Mouse (Mus musculus) heart, postnatal 14 days (tissue): ENCODE results near the gene Bsg. TPM values are rescaled to one million over a fixed set of nuclear protein-coding genes. Genes with fewer than 3 reads are reported as not detected.

Experiments used
- DNase-seq, 2 experiments: peaks; one replicate each; pipeline ENCODE4 v3.0.0; 2021 to 2022
- intact Hi-C: fragments of 180-260 bp; cut with DNase I; formaldehyde crosslinking; loops from one replicate; pipeline ENCODE4 v1.15.1; 2025
- total RNA-seq, 2 experiments: library from RNA; stranded (reverse); gene quantifications; 2 replicates each; pipeline ENCODE4 v1.2.3; 2021

The Bsg gene
- total RNA-seq, 2 experiments from 2014 or later: 1,285 to 1,330 TPM

DNA sequence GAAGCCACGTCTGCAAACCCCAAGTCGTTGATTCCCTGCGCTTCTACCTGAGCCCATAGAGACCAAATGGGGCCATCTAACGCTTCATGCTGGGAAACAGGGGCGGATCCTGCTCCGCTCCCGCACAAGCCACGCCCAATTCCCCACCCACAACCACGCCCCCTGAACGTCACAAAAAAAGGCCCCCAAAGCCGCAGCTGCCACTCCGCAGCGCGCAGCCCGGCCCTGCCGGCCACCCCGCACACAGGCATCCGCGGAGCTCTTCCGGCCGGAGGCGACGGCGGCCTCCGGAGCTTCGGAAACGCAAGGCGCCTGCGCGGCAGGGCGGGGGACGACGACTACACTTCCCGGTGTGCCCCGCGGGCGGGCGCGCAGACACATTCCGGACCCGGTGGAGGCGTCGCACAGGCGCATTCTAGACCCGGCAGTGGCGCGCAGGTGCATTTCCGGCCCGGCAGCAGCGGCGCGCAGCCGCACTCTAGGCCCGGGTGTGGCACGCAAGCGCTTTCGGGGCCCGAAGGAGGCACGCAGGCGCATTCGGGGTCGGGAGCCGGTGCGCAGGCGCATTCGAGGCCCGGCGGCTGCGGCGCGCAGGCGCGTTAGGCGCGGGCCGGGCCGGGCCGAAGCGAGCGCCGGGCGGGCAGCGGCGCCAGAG, 22.6 kb upstream of the Bsg start, which contains the start of gene Cdc34:
TSS of gene Cdc34 (plus strand) at position 605 of the 655 bp plus-strand sequence.
- peak; percentile 99 for DNase-seq
- intact Hi-C loops: no loop called here

DNA sequence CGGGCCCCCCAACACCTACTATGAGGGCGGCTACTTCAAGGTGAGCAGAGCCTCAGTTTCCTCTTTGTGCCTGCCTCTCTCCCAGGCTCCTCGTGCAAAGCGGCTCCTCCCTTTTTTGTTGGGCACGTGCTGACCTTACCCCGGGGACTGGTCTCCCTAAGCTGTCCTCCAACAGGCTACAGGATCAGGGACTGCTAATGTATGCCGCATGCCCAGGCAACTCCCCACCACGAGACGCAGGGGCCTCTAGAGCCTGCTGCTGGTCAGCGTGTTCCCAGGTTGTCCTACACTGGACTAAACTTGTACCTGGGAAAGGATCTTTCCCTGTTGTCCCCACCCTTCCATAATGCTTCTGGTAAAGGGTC, 21.8 kb upstream of the Bsg start:
- intact Hi-C loops: no loop called here
- no peak for DNase-seq

DNA sequence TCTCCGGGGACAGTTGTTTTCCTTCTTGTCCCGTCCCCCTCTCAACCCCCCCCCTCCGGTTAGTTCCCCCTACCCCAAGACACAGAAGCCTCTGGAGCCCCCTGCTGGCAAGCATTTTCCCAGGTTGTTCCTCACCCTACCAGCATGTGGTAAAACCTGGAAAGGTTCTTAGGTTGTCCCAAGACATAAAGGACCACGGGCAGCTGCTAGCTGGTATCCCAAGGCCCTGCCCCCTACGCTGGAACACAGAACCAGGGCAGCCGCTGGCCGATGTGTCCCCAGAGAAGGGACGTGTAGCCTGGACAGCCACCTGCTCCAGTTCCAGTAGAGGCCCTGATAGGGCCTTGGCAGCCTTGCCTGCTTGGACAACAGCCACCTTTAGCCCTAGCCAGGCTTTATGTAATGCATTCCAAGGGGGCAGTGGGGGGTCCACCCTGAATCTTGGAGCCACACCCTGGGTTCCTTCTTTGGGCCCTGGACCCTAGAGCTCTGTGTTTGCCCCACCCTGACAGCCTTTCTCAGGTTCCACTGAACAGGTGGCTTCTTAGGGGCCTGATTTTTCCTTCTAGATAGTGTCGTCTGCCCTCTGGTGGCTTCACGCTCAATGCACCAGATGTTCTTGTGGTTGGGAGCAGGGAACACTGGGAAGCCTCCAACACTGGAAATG, 21.2 kb upstream of the Bsg start:
- intact Hi-C loops: no loop called here
- DNase-seq: peak; percentile 67 to 75

DNA sequence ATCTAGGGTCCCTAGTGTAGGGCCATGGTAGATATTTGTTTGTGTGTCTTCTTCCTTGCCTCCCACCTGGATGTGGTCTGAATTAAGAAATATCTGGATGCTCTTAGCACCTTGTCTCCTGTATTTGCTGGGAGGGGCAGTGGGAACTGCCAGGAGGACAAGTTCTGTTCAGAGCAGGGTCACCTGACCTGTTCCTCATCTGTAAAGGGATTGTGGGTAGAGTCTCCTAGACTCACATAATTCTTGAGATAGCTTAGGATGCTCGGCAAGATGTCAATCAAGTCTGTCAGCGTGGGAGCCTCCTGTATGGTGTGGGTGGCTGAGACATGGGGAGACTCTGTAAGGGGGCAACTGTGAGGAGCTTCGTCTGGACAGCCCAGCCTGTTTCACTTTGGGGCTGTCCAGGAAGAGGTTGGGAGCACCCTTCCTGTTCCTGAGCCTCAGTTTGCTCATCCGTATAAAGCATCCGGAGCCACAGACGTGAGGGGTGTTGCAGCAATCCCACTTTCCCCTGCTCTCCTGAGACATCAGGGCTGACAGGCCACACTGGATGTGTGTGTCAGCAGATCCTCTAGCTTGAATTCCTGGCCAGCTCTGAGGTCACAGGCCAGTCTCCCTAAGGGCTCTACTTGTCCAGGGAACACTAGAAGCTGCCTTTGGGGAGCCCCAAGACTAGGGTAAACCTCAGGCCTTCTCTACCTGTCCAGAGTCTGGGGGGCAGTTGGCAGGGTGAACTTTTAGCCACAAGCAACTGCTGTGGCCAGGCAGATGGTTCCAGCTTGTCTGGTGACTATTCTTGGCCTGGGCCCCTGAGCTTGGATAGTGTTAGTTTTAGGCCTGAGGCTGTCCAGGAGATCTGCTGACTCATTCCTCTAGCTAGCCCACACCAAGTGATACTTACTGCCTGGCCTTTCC, 20.3 kb upstream of the Bsg start:
- intact Hi-C loops: no loop called here
- peak; percentile 55 to 58 for DNase-seq

DNA sequence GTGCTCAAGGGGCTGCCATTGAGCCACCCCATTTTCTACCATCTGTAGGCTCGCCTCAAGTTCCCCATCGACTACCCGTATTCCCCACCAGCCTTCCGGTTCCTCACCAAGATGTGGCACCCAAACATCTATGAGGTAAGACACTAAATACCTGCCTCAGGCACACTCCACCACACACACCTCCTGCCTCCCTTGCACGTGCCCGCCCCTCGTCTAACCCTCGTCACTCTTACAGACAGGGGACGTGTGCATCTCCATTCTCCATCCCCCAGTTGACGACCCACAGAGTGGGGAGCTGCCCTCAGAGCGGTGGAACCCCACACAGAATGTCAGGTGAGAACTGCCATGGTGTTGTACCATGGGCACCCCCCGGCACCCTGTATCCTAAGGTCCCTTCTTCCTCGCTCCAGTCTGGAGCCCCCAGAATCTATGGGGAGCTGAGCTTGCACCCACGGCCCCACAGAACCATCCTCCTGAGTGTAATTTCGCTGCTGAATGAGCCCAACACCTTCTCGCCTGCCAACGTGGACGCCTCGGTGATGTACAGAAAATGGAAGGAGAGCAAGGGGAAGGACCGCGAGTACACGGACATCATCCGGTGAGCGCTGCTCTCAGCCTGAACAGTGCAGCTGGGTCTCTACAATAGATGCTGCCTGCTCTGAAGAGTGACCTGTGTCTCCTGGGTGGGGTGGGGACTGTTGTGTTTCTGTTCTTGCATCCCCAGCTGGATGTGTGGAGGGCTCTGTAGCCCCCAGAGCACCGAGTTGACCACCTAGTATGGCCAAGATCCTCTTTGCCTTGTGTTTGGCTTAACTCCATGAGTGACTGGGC, 19.3 kb upstream of the Bsg start:
- intact Hi-C loops: no loop called here
- DNase-seq: no peak

DNA sequence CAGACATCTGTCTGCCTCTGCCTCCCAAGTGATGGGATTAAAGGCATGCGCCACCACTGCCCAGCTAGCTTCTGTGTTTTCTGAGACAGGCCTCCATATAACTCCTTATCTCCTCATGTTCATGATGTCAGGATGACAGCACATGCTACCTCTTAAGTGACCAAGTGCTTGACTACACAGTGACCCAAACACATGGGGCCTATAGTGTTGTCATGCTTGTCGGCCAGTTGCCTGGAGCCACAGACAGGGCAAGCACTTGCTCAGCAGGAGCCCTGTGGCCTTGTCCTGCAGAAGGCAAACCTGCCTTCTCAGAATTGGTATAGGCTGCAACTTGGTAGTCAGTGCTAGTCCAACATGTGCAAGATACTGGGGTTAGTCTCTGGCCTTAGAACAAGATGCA, 18.1 kb upstream of the Bsg start:
- no peak for DNase-seq
- intact Hi-C loops: no loop called here

DNA sequence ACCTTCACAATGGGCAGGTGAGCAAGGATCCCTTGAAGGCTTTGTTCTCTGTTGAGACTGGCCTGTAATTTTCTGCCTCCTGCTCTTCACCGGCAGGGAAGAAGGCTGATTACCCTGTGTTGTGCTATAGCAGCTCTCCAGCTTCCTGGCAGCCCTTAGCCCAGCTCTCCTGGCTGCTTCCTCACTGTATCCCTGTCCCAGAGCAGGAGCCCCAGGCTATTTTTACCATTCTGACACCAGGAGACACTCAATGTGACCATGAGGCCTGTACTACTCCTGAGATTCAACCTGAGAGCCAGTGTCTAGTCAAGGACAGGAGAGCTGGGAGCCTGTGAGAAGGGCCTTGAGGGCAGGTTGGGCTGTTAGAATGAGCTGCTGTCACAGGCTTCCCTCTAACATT, 17.6 kb upstream of the Bsg start:
- intact Hi-C loops: no loop called here
- DNase-seq: no peak

DNA sequence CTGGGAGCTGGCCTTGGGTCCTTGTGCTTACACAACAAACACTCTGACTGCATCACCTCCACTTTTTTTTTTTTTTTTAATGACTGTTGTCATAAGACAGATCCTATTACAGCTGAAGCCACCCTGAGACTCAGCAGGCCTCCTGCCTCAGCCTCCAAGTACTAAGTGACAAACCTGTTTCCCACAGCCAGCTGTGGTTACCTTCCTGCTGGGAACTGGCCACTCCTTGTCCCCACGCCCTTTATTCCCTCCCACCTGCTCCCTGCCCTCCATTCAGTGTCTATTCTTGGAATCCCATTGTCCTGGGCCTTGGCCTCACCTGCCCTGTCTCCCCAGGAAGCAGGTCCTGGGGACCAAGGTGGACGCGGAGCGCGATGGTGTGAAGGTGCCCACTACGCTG, 16.8 kb upstream of the Bsg start:
- no peak for DNase-seq
- intact Hi-C loops: no loop called here

DNA sequence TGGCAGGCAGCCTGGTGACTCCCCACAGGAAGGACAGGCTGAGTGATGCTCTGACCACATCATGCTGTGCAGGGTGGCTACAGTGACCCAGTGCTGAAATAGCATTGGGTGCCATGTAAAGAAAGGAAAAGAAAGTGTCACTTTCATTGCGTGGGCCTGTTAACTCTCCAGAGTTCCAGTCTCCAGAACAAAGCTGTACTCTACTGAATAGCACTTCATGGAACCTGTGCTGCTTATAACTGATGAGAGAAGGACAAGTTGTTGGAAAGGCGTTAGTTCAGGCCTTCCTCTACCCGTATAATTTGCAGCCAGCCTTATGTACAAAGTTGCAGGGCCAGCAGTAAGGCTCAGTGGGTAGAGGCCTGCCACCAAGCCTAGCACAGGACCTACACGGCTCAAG, 15.6 kb upstream of the Bsg start, which contains the start of gene Gzmm:
TSS of gene Gzmm (plus strand) at position 301 of the 400 bp plus-strand sequence.
- intact Hi-C loops: no loop called here
- no peak for DNase-seq

DNA sequence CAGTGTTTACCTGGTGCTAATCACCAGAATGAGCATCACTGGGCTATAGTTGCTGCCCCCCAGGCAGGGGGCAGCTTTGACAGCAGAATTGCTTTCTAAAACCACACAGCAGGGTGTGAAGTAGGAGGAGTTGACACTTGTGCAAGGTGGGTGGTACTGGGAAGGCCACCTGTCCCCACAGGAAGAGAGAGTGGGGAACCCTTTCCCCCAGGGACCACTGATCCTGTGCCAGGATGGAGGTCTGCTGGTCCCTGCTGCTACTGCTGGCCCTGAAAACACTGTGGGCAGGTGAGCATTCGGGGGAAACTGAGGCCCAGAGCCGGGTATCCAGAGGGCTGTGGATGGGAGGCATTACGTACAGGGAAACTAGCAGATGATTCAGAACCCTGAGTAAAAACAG, 15.1 kb upstream of the Bsg start:
- no peak for DNase-seq
- intact Hi-C loops: no loop called here

DNA sequence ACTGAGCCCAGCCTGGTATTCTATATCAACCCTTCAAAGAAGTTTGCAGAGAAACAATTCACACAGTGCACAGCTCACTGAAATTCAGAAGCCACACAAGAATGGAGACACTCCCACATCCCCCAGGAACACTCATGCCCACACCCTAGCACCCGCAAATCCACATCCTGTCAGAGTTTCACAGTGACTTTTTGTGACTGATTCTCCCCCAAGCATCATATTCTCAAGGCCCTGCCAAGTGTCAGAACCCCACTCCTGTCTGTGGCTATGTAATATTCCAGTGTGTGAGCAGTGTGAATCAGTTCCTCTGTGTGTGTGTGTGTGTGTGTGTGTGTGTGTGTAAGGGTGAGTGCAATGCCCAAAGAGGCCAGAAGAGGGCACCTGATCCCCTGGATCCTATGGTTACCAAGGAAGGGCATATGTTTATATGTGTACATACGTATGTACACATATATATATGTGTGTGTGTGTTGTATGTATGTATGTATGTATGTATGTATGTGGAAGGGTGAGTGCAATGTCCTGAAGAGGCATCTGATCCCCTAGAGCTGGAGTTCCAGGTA, 12.2 kb upstream of the Bsg start:
- intact Hi-C loops: no loop called here
- no peak for DNase-seq

DNA sequence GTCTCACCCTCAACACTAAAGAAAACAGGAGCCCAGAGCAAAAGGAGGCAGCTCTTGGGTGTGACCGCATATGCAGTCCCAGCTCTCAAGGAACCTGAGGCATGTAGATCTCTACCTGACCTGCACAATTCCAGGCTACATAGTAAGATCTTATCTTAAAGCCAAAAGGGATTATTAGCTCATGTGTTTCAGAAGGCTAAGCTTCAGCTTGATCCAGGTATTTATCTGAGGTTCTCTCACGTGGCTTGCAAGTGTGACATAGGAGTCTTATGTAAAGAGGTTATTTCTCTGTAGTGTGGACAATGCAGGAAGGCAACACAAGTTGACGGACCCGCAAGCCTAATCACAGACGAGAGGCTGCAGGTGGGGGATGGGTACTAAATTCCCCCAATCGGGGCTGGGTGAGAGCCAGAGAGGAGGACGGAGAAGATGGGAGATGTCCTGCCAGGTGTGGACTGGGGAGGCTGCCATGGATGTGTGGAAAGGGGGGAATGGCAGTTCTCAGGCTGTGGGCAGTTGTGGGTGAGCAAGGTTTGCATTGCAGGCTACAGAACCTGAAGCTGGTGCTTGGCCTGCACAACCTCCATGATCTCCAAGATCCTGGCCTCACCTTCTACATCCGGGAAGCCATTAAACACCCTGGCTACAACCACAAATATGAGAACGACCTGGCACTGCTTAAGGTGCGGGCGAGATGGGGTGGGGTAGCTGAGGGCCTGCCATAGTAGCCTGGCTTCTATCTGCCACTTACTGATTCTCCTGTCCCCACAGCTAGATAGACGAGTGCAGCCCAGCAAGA, 10.5 kb upstream of the Bsg start:
- no peak for DNase-seq
- intact Hi-C loops: no loop called here

DNA sequence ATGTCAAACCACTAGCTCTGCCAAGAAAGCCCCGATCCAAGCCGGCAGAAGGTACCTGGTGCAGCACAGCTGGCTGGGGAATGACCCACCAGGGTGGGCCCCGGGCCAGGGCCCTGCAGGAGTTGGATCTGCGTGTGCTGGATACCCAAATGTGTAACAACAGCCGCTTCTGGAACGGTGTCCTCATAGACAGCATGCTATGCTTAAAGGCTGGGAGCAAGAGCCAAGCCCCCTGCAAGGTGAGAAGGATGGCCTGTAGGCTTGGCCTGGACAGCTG, 10.0 kb upstream of the Bsg start:
- intact Hi-C loops: no loop called here

DNA sequence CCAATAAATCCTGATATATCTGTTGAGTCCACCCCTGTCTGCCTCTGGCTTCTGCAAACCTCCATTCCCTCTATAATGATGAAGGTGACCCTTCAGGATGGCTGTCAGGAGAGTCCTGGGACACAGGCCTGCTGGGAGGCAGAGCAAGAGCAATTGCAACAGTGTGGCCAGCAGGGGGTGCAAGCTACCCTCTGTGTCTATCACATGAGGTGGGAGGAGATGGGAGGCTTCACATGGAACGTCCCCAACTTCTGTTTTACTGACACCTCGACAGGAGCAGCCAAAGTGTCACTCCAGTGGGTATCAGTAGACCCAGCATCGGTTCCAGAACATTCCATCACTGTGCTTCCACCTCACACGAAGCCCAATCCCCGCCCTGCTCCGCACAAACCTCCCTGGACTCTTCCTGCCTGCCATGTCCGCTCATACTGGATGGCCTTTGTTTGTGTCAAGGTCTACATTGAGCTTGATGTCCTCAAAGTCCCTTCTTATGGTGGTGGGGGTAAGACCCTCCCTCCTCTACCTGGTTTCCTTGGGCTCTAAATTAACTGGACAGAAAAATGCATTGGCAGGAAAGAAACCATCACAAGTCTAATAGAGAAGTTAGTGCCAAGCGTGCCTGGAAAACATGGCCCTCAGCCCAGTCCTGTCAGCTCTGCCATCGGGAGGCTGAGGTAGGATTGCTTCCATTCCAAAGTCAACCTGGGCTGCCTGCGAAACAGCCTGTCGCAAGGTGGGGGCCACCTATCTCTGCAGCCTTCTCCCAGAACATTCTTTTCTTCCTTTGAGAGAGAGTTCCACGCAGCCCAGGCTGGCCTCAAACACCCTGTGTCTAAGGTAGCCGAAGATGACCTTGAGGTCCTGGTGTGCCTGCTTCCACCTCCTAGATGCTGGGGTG, 8.8 kb upstream of the Bsg start:
- intact Hi-C loops: loop anchor here (5.0 kb wide), 1 partner anchor 92 kb away; no protein-coding TSS in a partner anchor
- peak; percentile 87 to 91 for DNase-seq

More for the DNA sequence above, 10.0 kb upstream of the Bsg start:
- no peak for DNase-seq

DNA sequence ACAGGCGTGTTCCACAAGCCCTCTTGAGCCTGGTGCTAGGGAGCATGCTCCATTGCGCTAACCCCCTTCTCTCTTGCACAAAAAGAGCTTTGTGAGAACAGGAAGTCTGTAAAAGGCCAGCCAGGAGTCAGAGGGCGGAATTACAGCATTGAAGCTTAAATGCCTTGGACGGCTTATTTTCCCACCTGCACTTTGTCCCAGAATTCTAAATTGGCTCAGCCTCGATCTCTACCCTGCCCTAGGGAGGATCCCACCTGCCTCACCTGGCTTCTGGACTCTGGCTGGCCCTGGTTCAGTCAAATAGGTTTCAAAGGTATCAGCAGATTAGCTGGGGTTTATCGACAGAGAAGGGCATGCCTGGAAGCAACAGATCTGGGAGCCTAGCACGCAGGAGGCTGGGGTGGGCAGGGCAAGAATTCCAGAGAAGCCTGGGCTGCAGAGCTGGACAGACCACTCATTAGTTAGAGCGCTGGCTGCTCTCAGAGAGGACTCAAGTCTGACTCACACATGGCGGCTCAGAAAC, 8.1 kb upstream of the Bsg start:
- DNase-seq: no peak
- intact Hi-C loops: loop anchor here (5.0 kb wide), 1 partner anchor 91 kb away; no protein-coding TSS in a partner anchor

DNA sequence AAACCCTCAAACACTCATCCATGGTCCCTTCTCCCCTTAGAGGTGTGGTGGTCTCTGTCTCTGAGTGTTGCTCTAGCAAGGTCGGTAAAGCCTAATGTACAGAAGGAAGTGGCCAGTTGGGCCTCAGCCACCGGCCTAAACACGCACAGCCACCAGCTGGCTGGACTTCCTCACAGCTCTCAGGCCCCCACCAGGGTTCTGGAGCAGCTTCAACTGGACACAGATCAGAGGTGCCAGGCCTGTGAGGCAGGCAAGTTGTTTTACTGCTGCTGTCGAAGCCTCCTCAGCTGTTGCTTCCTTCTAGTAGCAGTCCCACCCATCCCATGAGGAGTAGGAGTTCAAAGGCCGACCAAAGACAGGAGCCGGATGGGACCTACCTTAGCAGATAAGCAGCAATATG, 6.4 kb upstream of the Bsg start:
- intact Hi-C loops: loop anchor here (5.0 kb wide), 1 partner anchor 89 kb away; no protein-coding TSS in a partner anchor
- no peak for DNase-seq

DNA sequence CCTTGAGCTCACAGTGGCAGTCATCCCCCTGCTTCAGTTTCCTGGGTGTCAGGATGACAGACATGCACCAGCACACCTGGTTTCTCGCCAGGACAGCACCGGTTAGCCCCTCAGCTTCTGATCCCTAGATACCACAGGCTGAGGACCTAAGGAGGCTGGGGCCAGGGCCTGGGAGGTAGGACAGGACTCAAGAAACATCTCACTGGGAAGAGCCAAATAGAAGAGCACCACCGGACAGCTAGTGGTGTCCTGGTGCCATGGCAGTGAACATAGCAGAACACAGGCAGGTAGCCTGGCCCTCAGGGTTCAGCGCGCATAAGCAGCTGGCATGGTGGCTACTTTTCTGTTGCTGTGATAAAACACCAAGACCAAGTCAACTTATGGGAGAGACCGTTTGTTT, 5.8 kb upstream of the Bsg start:
- intact Hi-C loops: loop anchor here (5.0 kb wide), 1 partner anchor 89 kb away; no protein-coding TSS in a partner anchor
- no peak for DNase-seq

DNA sequence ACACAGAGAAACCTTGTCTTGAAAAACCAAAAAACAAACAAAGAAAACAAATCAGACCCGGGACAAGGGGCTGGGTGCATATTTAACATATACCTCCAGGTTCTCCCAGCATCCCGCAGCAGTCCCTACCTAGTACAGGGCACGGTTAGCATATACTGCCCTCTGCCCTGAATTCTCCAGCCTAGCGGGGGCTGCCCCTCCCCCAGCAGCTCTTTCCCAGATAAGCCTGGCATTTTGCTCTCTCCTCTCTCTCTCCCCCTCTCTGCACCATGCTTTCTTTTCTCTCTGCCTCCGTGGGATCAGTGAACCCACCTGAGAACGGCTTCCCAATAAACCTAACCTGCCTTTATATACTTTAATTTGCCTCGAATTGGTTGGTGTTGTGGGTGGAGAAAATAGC, 3.6 kb upstream of the Bsg start:
- intact Hi-C loops: no loop called here
- no peak for DNase-seq
